Mouse (Mus musculus): ENCODE measurements around the gene Asprv1.

- no peak for TF ChIP-seq POLR2A (IDR thresholded peaks at IDR 0.05; ENCODE audit: insufficient read depth, low read depth, low read length)
- TF ChIP-seq CTCF (IDR thresholded peaks at IDR 0.05), result no peak
- TF ChIP-seq EP300 (IDR thresholded peaks at IDR 0.05; ENCODE audit: insufficient read depth, low read depth, low read length), result no peak
Observed at GRCm38 (mm10) chr6:86665560-86666307, 37.8 kb downstream of the Asprv1 start.
